Mouse (Mus musculus) hindbrain, embryonic 13.5 days (tissue): Measurements from ENCODE around the gene Rrp1. TPM values are rescaled to one million over a fixed set of nuclear protein-coding genes. Genes with fewer than 3 reads are reported as not detected.
A peak's percentile ranks its signal among the peaks of the same experiment; 100 is the strongest.
"Not testable (repeated sequence)": the region's sequence is repeated elsewhere in the genome, so short reads cannot be mapped to it uniquely, and the experiment has no call there.

Source experiments
- ATAC-seq: fragments of 200-750 bp; cut with Nextera tagmentation; 2 replicates; pipeline ENCODE4 v1.8.0; 2017; ENCODE audit warnings: moderate TSS enrichment; ENCODE audit not compliant: low FRiP score
- H3K27ac ChIP-seq: fragments of 300-500 bp; sonication (generic); 2 replicates; pipeline ENCODE4 v1.5.1; 2015; ENCODE audit warnings: inconsistent platforms, mild to moderate bottlenecking, moderate library complexity
- H3K27me3 ChIP-seq: fragments of 300-500 bp; sonication (generic); 2 replicates; pipeline ENCODE4 v1.6.1; 2015; ENCODE audit warnings: mild to moderate bottlenecking, inconsistent platforms
- H3K36me3 ChIP-seq: fragments of 300-500 bp; sonication (generic); 2 replicates; pipeline ENCODE4 v1.6.1; 2015; ENCODE audit warnings: mild to moderate bottlenecking, inconsistent platforms
- H3K4me1 ChIP-seq: fragments of 300-500 bp; sonication (generic); replicated peaks from 2 replicates; pipeline ENCODE4 v1.6.1; 2015; ENCODE audit warnings: inconsistent platforms
- H3K4me2 ChIP-seq: fragments of 300-500 bp; sonication (generic); 2 replicates; pipeline ENCODE4 v1.6.1; 2015; ENCODE audit warnings: inconsistent platforms, mild to moderate bottlenecking, moderate library complexity
- H3K4me3 ChIP-seq: fragments of 300-500 bp; sonication (generic); 2 replicates; pipeline ENCODE4 v1.5.1; 2015; ENCODE audit warnings: mild to moderate bottlenecking, inconsistent platforms
- H3K9ac ChIP-seq: fragments of 300-500 bp; sonication (generic); 2 replicates; pipeline ENCODE4 v1.6.1; 2015; ENCODE audit warnings: mild to moderate bottlenecking, inconsistent platforms
- H3K9me3 ChIP-seq: fragments of 300-500 bp; sonication (generic); 2 replicates; pipeline ENCODE4 v1.6.1; 2016; ENCODE audit warnings: inconsistent platforms
- WGBS: fragments of 180-500 bp; shearing (Covaris S2); methylation state at CpG from one replicate; pipeline ENCODE4 v1.1.7; 2015; 5-methylcytosine and 5-hydroxymethylcytosine counted together
- polyA plus RNA-seq: library from polyadenylated mRNA; unstranded; fragments of >200 nt; fragmentation: Nextera tagmentation; extraction: Ambion mirVana; gene quantifications from 2 replicates; pipeline ENCODE4 v1.2.1, GENCODE M21; 2015

Gene Rrp1
- polyA plus RNA-seq, 1 experiment from 2014 or later, result 385 TPM

GRCm38 (mm10) chr10:78367586-78367985 lies 45.3 kb downstream of the Rrp1 start:
- Histone ChIP-seq H3K36me3 (no peaks in the 10 kb centered on the region), H3K9me3 (no peaks in the 10 kb centered on the region), H3K9ac (no peak overlapping the region), H3K27ac (no peak overlapping the region), H3K27me3 (no peaks in the 10 kb centered on the region), H3K4me2 (no peak overlapping the region), H3K4me3 (no peak overlapping the region), H3K4me1 (no peaks in the 10 kb centered on the region)
- no peak for ATAC-seq
- WGBS, result 50% methylated on average over 4 of the region's 4 CpGs

GRCm38 (mm10) chr10:78366851-78367312 lies 46.0 kb downstream of the Rrp1 start:
- Histone ChIP-seq H3K36me3 (no peaks in the 10 kb centered on the region), H3K27ac (no peak overlapping the region), H3K4me1 (no peaks in the 10 kb centered on the region), H3K9me3 (no peaks in the 10 kb centered on the region), H3K4me3 (no peak overlapping the region), H3K27me3 (no peaks in the 10 kb centered on the region), H3K9ac (no peak overlapping the region), H3K4me2 (no peak overlapping the region)
- 80% methylated on average over 9 of the region's 9 CpGs for WGBS
- ATAC-seq, result no peak

- H3K27me3 ChIP-seq, result no peaks in the 10 kb centered on the region
- H3K4me2 ChIP-seq, result no peak overlapping the region
- no peak for ATAC-seq
- no peaks in the 10 kb centered on the region for H3K4me1 ChIP-seq
- H3K9ac ChIP-seq, result no peak overlapping the region
- H3K4me3 ChIP-seq, result no peak overlapping the region
- no peak overlapping the region for H3K27ac ChIP-seq
- WGBS, result 51% methylated on average over 5 of the region's 5 CpGs
- H3K36me3 ChIP-seq, result no peaks in the 10 kb centered on the region
- no peaks in the 10 kb centered on the region for H3K9me3 ChIP-seq
Measured at GRCm38 (mm10) chr10:78366195-78366834, 46.5 kb downstream of the Rrp1 start.

GRCm38 (mm10) chr10:78365555-78365954 lies 47.3 kb downstream of the Rrp1 start:
- no peak for ATAC-seq
- Histone ChIP-seq H3K4me2 (no peak overlapping the region), H3K36me3 (no peaks in the 10 kb centered on the region), H3K9me3 (no peaks in the 10 kb centered on the region), H3K27me3 (no peaks in the 10 kb centered on the region), H3K4me1 (no peaks in the 10 kb centered on the region), H3K27ac (no peak overlapping the region), H3K4me3 (no peak overlapping the region), H3K9ac (no peak overlapping the region)
- WGBS, result 85% methylated on average over 6 of the region's 6 CpGs

GRCm38 (mm10) chr10:78364106-78364505 lies 48.7 kb downstream of the Rrp1 start:
- no peak overlapping the region for H3K27ac ChIP-seq
- H3K9me3 ChIP-seq, result no peaks in the 10 kb centered on the region
- no peak overlapping the region for H3K9ac ChIP-seq
- H3K4me2 ChIP-seq, result no peak overlapping the region
- no peaks in the 10 kb centered on the region for H3K4me1 ChIP-seq
- no peak for ATAC-seq
- H3K36me3 ChIP-seq, result no peaks in the 10 kb centered on the region
- H3K4me3 ChIP-seq, result no peak overlapping the region
- 79% methylated on average over 2 of the region's 2 CpGs for WGBS
- no peaks in the 10 kb centered on the region for H3K27me3 ChIP-seq

- no peak overlapping the region for H3K4me3 ChIP-seq
- no peaks in the 10 kb centered on the region for H3K9me3 ChIP-seq
- no peaks in the 10 kb centered on the region for H3K4me1 ChIP-seq
- ATAC-seq, result no peak
- H3K27ac ChIP-seq, result no peak overlapping the region
- WGBS, result 92% methylated on average over 6 of the region's 6 CpGs
- H3K36me3 ChIP-seq, result no peaks in the 10 kb centered on the region
- no peak overlapping the region for H3K4me2 ChIP-seq
- no peaks in the 10 kb centered on the region for H3K27me3 ChIP-seq
- no peak overlapping the region for H3K9ac ChIP-seq
Measured at GRCm38 (mm10) chr10:78363366-78363765, 49.5 kb downstream of the Rrp1 start.

- 83% methylated on average over 2 of the region's 2 CpGs for WGBS
- H3K9me3 ChIP-seq, result no peaks in the 10 kb centered on the region
Measured at GRCm38 (mm10) chr10:78361951-78362350, 50.9 kb downstream of the Rrp1 start.

GRCm38 (mm10) chr10:78360290-78360711 lies 52.5 kb downstream of the Rrp1 start:
- no peaks in the 10 kb centered on the region for H3K27me3 ChIP-seq
- no peak overlapping the region for H3K4me3 ChIP-seq
- no peak for ATAC-seq
- no peaks in the 10 kb centered on the region for H3K9me3 ChIP-seq
- no peaks in the 10 kb centered on the region for H3K36me3 ChIP-seq
- 84% methylated on average over 3 of the region's 3 CpGs for WGBS
- no peak overlapping the region for H3K9ac ChIP-seq
- H3K4me2 ChIP-seq, result no peak overlapping the region
- H3K4me1 ChIP-seq, result no peaks in the 10 kb centered on the region
- no peak overlapping the region for H3K27ac ChIP-seq

More at GRCm38 (mm10) chr10:78361951-78362350, 50.9 kb downstream of the Rrp1 start:
- H3K4me2 ChIP-seq, result no peak overlapping the region
- no peaks in the 10 kb centered on the region for H3K4me1 ChIP-seq
- H3K9ac ChIP-seq, result no peak overlapping the region
- no peak overlapping the region for H3K4me3 ChIP-seq
- no peaks in the 10 kb centered on the region for H3K27me3 ChIP-seq
- no peaks in the 10 kb centered on the region for H3K36me3 ChIP-seq
- no peak for ATAC-seq
- no peak overlapping the region for H3K27ac ChIP-seq

- not testable (repeated sequence) for H3K27ac ChIP-seq, H3K9me3 ChIP-seq, H3K36me3 ChIP-seq, H3K27me3 ChIP-seq, ATAC-seq, H3K4me3 ChIP-seq, H3K4me1 ChIP-seq, H3K9ac ChIP-seq, H3K4me2 ChIP-seq
- WGBS, result 98% methylated on average over 3 of the region's 3 CpGs
Measured at GRCm38 (mm10) chr10:78358999-78359398, 53.8 kb downstream of the Rrp1 start.

GRCm38 (mm10) chr10:78358266-78358665 lies 54.6 kb downstream of the Rrp1 start:
- H3K27me3 ChIP-seq, result no peaks in the 10 kb centered on the region
- no peaks in the 10 kb centered on the region for H3K9me3 ChIP-seq
- no peak overlapping the region for H3K4me2 ChIP-seq
- ATAC-seq, result no peak
- WGBS, result 95% methylated on average over 4 of the region's 4 CpGs
- H3K36me3 ChIP-seq, result no peaks in the 10 kb centered on the region
- H3K9ac ChIP-seq, result no peak overlapping the region
- no peak overlapping the region for H3K27ac ChIP-seq
- H3K4me1 ChIP-seq, result no peaks in the 10 kb centered on the region; the same call in 1 of the 2 replicates
- H3K4me3 ChIP-seq, result no peak overlapping the region

GRCm38 (mm10) chr10:78357742-78358141 lies 55.1 kb downstream of the Rrp1 start:
- no peak for ATAC-seq
- H3K27me3 ChIP-seq, result no peaks in the 10 kb centered on the region
- 89% methylated on average over 5 of the region's 5 CpGs for WGBS

GRCm38 (mm10) chr10:78355931-78356593 lies 56.8 kb downstream of the Rrp1 start:
- Histone ChIP-seq H3K4me1 (peaks cover 13% of the 10 kb centered on the region), H3K27ac (no peak overlapping the region), H3K36me3 (no peaks in the 10 kb centered on the region), H3K4me2 (no peak overlapping the region), H3K27me3 (no peaks in the 10 kb centered on the region), H3K4me3 (no peak overlapping the region), H3K9me3 (no peaks in the 10 kb centered on the region), H3K9ac (no peak overlapping the region)
- no peak for ATAC-seq
- 93% methylated on average over 1 of the region's 1 CpGs for WGBS

More at GRCm38 (mm10) chr10:78357742-78358141, 55.1 kb downstream of the Rrp1 start:
- H3K4me1 ChIP-seq, result peaks cover 5% of the 10 kb centered on the region
- H3K27ac ChIP-seq, result no peak overlapping the region
- H3K4me2 ChIP-seq, result no peak overlapping the region
- H3K4me3 ChIP-seq, result no peak overlapping the region
- H3K9ac ChIP-seq, result no peak overlapping the region
- no peaks in the 10 kb centered on the region for H3K9me3 ChIP-seq
- H3K36me3 ChIP-seq, result no peaks in the 10 kb centered on the region

GRCm38 (mm10) chr10:78353196-78353595 lies 59.6 kb downstream of the Rrp1 start:
- WGBS, result 62% methylated on average over 4 of the region's 4 CpGs
- Histone ChIP-seq H3K9me3 (no peaks in the 10 kb centered on the region), H3K4me1 (peaks cover 37% of the 10 kb centered on the region), H3K27ac (no peak overlapping the region), H3K36me3 (peaks cover 2% of the 10 kb centered on the region; the same call in 1 of the 2 replicates), H3K27me3 (no peaks in the 10 kb centered on the region), H3K9ac (peak overlapping the region; percentile 99; the same call in 1 of the 2 replicates), H3K4me3 (peak overlapping the region; percentile 98; the same call in 1 of the 2 replicates), H3K4me2 (peak overlapping the region; percentile 88; the same call in 1 of the 2 replicates)
- no peak for ATAC-seq
